Mouse (Mus musculus) embryonic stem cell, embryonic (primary cell): ENCODE measurements at regions not wholly inside any gene's neighbourhood (a gene's known extent, or its start where the extent isn't known, plus 50 kb on each side); places are given as distances from the start of the nearest gene placed in this dataset.

Experiments
- CTCF ChIA-PET, 4 experiments: fragments of 300-600 bp in 2 of 4; fragments of 350-600 bp in 2 of 4; sonication (Branson Sonifier 250); formaldehyde crosslinking; loops; one replicate each; lab custom pipeline; 2022; ENCODE audit warnings: inconsistent platforms in 2 of 4; lab: Charles Lee
- POLR2A ChIA-PET, 4 experiments: fragments of 300-600 bp in 2 of 4; fragments of 350-600 bp in 2 of 4; sonication (Branson Sonifier 250); formaldehyde crosslinking; loops; one replicate each; lab custom pipeline; 2022; ENCODE audit warnings: antibody characterized with exemption in 4 of 4, inconsistent platforms in 1 of 4; lab: Charles Lee

DNA sequence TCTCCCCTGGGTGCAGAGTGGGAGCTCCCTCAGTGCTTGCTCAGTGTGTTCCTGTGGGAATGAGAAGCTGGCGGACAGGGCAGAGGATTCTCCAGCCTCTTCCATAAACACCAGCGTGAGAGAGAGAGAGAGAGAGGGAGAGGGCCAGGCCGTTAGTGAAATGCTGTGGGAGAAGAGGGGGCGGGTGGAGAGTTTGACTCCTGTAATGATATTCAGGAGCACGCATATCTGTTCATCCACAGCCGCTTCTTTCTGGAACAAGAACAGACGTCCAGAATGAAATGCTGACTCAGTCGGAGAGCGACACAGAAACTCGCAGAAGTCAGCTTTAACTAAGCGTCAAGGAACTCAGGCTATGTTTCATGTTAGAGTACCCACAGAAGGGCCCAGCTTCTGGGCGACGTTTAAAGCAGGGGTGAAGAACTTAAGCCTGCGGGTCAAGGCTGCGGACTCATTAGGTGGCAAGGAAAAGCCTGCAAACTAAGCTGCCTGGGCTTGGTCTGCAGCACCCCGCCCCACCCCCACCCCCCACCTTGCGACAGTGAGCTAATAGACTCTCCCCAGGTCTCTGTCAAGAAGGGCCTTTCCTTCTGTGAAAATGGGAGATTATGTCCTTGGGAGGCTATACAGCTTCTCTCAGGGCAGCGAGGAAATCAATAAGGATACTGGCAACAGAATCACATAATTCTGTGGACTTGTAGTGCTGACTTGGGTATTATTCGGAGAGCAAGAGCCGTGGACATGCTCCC, 243.0 kb downstream of the Stim2 start:
- ChIA-PET POLR2A (interaction anchor here in 1 of 4 experiments (0.5 kb wide), 1 partner anchor 1291 kb away, joined by 5 read pairs; no protein-coding TSS in a partner anchor), CTCF (interaction anchor here in 1 of 4 experiments (0.6 kb wide), 1 partner anchor 1048 kb away, joined by 3 read pairs; no protein-coding TSS in a partner anchor)

DNA sequence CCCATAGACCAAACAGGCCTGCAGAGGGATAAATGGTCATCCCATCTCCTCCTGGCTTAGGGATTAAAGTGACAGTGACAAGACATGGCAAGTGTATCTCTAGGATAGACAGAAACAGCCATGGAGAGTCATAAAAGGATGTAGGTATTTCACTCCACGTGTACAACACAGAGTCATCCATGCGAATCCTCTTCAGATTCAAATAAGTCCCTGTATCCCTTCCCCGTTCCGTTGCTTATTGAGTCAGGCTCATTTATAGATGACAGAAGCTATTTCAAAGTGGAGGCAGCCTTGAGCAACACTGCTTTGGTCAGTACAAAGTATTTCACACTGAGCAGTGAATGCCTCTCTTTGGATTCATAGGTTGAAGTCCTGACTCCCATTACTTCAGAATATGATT, 243.8 kb downstream of the Stim2 start:
- ChIA-PET CTCF (no interaction called here), POLR2A (interaction anchor here in 1 of 4 experiments (0.5 kb wide), 1 partner anchor 1292 kb away, joined by 5 read pairs; no protein-coding TSS in a partner anchor)

DNA sequence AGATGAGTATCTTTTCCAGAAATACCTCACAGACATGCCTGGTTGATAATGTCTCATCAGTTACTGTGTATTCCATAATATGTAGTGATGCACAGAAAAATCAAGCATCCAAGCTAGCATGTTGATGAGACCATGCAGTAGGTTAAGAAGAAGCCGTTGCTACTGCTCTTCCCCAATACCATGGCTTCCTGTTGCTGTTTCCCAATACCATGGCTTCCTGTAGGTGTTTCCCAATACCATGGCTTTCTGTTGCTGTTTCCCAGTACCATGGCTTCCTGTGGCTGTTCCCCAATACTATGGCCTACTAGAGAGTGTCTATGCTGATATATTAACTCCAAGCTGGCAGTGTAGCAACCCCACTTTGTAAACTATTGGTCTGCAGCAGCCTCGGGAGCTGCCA, 253.7 kb downstream of the Stim2 start:
- ChIA-PET POLR2A (no interaction called here), CTCF (no interaction called here)

DNA sequence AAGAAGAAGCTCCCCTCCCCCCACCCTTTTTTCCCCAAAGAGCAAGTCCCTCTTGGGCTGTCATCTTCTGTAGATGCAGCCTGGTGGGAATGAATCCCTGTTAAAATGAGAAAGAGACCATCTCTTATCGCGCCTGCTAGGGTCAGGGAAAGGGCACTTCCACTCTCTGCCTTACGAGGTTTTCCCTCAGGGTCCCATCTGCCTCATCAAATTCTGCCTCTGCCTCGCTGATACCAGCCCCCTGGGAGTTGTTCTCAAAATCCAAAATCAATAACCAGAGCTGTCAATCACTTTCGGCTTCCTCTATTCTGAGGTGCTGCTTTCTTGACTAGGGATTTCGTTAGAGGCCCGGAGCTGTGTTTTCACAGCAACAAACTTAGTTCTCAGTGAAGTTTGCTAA, 255.7 kb downstream of the Stim2 start:
- ChIA-PET POLR2A (no interaction called here), CTCF (interaction anchor here in 1 of 4 experiments (1.3 kb wide), 1 partner anchor 381 kb away, joined by 3 read pairs; no protein-coding TSS in a partner anchor)

DNA sequence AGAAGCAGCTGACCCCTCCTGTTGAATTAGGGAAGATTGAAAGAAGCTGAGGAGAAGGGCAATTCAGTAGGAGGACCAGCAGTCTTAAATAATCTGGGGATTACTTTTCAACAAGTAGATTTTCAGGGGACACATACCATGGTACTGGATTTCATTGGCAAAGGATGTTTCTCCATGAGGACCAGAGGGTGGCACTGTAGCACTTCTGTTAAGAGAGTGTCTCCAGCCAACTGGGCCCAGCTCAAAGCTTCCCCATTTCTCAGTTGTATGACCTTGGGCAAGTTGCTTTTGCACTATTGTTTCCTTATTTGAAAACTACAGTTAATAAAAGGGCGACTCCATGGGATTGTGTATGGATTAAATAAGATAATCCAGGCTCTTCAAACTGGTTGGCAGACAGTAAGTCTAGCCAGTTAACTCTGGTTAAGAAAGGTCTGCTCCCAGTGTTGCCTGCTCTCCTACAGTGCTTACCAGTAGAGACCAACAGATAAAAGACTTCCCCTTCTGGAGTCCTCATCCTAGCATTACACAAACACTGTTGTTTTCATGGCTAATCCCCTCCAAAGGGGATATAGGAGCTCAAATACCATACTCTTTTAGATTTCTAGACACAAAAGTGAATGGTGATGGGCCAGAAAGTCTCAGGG, 259.9 kb downstream of the Stim2 start:
- POLR2A ChIA-PET: no interaction called here
- CTCF ChIA-PET: interaction anchor here in 2 of 4 experiments (0.6 to 1.0 kb wide), 2 partner anchors 103 to 539 kb away, joined by 3 read pairs; no protein-coding TSS in a partner anchor

DNA sequence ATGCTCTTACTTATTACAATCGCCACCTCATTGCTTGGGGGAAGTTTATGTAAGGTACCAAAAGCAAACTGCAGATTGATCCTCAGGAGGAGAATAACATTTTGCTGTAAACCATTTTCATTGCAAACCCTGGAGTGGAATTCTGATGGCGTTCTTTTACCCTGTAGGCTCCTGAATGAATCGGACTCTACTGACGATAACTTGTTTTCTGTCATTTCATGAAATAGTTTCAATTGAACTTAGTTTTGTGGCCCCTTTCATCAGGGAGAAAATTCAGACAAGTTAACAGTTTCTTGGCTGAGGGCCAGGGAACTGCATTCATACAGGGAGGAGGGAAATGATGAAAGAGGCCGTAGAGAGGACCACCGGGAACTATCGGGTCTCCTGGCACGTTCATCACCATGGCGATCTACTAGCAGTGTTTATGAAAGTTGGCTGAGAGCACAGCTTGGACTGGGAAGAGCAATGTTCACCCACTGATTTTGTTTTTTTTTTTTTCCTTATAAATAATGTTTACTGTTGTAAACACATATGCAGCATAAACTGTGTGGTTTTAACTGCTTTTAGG, 266.7 kb downstream of the Stim2 start:
- CTCF ChIA-PET: no interaction called here
- POLR2A ChIA-PET: no interaction called here

DNA sequence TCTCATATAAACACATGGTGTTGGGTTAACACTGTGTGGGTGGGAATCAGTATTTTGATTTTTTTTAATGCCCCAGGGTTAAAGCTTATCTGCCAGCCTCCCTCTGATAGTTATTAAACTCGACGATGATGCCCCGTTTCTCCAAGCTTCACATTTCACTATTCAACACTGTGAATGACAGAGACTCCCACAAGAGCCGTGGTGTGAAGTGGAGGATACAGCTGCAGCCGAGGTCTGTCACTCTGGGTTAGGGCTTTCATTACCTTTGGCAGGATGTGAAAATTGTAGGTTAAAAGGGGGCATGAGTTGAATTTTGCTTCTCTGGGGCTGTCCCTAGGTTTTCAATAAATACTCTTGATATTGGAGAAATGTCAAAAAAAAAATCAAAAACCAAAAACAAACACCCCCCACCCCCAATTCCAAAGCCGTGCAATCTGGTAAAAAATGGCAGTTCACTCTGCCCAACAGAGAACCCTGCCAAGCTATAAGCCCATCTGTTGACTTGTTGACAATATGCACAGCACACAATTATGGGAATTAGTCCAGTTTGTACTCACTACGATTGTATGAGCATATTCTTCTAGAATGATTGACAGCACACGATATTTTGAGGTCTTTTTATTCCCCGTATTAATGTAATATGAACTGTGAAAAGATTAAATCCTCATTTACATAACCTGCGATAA, 269.7 kb downstream of the Stim2 start:
- POLR2A ChIA-PET: no interaction called here
- CTCF ChIA-PET: no interaction called here

DNA sequence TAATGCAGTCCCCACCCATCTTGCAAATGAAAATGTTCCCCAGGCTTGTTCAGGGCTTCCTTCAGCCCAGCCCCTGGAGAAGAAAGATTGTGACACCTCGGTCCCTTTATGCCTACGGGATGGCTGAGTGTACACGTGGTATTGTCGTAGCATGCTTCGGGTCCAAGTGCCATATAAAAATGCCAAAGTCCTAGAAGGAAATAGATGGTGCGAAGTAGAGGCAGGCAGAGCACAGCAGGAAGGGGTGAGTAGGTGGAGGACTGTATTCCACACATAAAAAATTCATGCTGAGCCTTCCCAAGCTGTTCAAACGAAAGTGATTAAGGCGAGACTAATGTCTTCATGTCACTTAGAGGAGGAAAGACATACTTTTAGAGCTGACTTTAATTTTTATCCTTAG, 281.1 kb downstream of the Stim2 start:
- POLR2A ChIA-PET: no interaction called here
- CTCF ChIA-PET: interaction anchor here in 1 of 4 experiments (1.5 kb wide), 1 partner anchor 124 kb away, joined by 3 read pairs; no protein-coding TSS in a partner anchor

DNA sequence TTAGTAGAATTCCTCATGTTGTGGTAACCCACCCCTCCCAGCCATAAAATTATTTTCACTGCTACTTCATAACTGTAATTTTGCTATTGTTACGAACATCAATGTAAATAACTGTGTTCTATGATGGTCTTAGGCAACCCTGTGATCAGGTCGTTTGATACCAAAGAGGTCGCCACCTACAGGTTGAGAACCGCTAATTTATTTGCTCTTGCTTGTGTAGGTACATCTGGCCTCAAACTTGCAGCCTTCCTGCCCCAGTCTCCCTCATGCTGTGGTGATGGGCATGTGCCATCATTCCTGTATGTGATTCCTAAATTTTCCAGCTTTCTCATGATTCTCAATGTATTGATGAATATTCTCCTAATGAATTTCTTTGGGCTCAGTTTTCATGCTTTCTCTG, 282.4 kb downstream of the Stim2 start:
- POLR2A ChIA-PET: no interaction called here
- CTCF ChIA-PET: no interaction called here

DNA sequence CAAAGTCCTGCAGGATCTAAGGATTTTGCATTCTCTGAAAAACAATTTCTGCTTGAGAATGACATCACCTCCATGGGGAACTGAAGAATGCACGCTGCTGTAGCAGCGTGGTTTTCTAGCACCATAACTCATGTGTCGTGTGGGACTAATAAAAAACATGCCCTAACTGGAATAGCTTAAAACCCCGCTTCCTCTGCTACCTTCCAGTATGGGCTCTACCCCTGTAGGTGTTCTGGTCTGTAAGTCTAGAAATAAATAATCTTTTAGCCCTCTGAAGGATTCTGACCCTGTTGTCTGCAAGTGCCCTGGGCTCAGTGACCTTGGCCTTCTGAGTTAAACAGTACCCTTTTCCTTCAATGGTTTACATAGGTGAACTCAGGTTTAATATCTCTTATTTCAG, 282.8 kb downstream of the Stim2 start:
- CTCF ChIA-PET: no interaction called here
- POLR2A ChIA-PET: no interaction called here

DNA sequence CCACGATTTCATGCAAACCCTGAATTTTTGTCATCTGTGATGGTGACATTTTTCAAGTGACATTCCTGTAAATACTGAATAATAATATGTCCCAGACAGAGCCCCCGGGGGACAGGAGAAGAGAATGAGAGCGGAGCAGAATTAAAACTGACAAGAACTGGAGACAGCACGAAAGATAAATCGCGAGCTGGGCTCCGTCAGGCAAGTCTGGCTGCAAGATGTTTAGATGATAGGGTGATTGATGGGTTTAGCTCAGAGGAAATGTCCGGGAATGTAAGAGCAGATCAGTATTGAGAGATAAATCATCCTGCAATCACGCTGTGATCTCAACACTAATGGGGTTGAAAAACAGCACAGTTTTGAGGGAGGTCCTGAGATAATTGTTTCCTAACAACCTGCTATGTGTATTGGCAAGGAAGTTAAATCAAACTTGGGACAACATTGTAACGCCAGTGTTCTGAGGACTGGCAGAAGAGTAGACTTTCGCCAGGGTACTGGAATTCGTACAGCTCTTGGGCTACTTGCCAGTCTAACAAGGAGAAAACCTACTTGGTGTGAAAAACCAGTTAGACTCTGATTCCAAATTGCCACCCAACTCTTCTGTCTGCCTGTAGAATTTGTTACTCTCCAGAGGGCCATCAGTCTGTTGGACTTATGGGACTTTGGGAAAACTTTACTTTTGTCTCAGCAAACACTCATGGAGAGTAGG, 292.2 kb downstream of the Stim2 start:
- ChIA-PET CTCF (no interaction called here), POLR2A (no interaction called here)

DNA sequence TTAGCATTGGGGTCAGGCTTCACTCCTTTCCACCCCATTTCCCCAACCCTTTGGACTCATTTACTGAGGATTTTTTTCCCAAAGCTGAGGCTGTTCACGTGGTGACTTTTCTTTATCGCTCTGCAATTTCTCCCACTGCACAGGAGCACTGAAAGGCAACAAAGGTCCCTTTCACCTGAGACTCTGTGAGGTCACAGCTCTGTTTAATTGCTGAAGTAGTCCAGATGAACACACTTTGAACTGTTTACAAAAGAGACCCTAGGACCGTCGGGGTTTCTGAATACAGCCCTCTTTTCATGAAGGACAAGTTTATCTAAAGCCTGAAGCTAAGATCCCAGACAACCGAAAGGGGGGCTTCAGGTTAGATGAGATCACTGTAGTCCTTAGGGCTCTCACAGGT, 293.6 kb downstream of the Stim2 start:
- POLR2A ChIA-PET: no interaction called here
- CTCF ChIA-PET: interaction anchor here in 1 of 4 experiments (0.6 kb wide), 1 partner anchor 137 kb away, joined by 3 read pairs; no protein-coding TSS in a partner anchor

DNA sequence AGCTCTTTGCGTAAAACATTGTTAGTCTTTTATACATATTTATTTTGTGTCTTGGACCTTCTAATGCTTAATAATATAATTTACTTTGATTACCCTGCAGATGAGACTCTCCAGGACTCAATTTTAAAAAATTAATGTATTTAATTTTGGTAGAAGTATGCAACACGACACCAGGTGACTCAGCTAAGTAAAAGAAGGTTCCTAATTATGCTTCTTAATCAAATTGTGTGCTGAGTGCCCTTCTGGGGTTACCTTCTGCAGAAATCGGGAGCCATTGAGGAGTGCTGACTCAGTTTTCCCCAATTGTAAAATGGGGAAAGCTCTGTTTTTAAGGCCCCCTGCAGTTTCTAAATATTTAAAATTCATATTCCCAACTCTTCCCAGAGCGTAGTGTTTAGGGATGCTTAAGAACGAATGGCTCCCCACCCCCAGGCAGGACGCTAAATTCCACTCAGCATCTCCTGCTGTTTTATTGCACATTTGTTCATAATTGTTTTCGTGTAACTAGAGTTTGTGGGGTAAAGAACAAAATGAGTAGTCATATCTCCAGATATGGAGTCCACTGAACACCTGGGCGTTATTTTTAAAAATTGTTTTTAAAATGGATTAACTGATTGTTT, 315.5 kb downstream of the Stim2 start:
- POLR2A ChIA-PET: no interaction called here
- CTCF ChIA-PET: no interaction called here

DNA sequence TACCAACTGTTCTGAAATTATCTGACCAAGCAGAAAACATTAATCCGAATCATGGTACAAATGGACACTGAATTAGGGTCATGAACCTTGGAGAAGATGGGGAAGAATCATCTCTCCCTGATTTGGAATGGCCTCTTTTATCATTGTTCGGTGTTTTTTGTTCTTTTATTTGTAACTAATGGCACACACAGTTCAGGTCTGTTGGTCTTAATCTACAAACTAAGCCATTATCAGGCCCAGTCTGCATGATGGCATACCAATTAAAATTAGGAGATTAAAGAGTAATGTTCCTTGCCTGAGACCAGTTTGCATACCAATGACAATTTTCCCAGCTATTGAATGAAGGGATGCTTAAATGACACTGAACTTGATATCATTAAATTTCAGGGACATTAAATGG, 332.1 kb downstream of the Stim2 start:
- CTCF ChIA-PET: no interaction called here
- POLR2A ChIA-PET: no interaction called here

DNA sequence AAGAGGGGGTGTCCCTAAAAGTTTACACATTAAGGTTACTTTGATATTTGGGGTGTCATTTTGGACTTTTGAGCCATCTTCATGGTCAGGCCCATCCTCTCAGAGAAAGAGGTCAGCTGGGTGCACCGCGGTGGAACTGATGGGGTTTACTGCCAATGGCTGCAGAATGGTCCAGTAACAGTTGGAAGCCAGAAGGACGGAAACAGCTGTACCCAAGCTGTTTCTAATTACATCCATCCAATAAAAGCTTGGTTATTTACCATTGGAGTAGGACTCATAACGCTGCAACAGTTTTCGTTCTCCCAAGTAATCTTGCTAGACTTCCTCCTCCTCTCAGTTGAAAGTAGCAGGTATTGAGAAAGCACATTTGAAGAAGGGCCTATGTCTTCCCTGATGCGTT, 344.7 kb downstream of the Stim2 start:
- POLR2A ChIA-PET: no interaction called here

DNA sequence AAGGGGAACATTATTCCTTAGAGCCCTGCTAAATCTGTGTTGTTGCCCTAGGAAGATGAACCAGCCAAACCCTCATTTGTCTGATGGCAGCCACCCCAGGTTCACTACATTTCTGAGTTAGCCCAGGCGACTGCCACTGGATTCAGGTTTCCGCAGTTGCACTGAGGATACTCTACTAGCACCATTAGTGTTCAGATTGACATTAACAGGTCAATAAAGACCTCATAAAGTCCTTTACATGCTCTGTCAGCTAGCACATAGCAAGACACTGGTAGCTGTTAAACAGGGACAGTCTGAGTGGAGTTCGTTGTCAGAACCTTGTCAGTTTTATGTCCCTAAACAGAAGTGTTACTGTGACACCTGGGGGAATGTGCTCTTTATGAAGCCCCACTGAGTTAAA, 345.1 kb downstream of the Stim2 start:
- ChIA-PET CTCF (no interaction called here), POLR2A (no interaction called here)

More for the DNA sequence above, 344.7 kb downstream of the Stim2 start:
- CTCF ChIA-PET: no interaction called here

DNA sequence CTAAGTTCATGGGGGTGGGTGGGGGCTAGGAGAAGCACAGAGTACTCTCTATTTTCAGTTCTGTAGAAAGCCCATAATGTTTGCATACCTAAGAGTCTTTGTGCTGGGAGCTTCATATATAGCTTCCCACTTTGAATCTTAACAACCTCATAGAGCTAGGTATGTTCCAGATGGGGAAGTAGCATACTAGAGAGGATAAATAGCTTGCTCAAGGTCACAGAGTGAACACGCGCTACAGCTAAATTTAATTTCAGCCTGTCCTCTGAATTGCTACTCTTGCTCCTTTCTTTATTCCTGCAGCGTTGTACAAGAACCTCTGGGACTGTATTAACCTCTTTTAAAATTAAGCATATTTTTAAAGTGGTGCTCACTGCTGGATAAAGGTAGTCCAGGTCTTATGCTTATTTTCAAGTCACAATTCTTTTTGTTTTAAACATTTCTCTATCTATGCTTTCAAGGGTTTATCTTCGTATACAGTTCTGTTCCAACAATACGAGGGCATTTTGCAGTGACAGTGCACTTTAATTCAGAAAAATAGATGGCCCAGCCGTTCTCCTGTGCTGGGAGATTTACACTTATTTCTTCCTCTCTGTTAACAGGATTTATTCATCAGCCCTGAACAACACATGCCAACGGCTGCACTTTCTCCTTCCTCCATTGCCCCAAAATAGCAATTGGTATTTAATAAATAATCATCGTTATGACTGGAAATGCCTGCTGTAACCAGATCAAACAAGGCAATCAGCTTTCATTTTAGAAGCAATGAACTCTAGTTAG, 350.7 kb downstream of the Stim2 start:
- ChIA-PET CTCF (interaction anchor here in 1 of 4 experiments (0.9 kb wide), 1 partner anchor 9 kb away, joined by 3 read pairs; no protein-coding TSS in a partner anchor), POLR2A (no interaction called here)
